9 mouse cellular contexts compared by ENCODE assay signal in genomic region chr2:163838043-163838442, GRCm38 (mm10). TPM values are rescaled to one million over a fixed set of nuclear protein-coding genes. Genes with fewer than 3 reads are reported as not detected.
DNase-seq lines count a peak whose midpoint lies in the region; ATAC-seq and TF ChIP-seq lines count a peak whose summit lies in the region.
"Had no signal": no experiment of that assay in that cellular context is flagged by ENCODE, and none has a peak within 500 bp of the region (broad histone marks: within the 10 kb centered on the region; RNA-seq: fewer than 3 reads in every experiment).

No protein-coding gene starts in this region.

- H3K27ac ChIP-seq in MEL (ENCODE audit: control insufficient read depth, low read depth, low read length), result no peak overlapping the region

- ATAC-seq in erythroblast, adult 5-6 weeks (replicated peaks; ENCODE audit: low FRiP score, poor library complexity, severe bottlenecking), result peak; percentile 97
- ATAC-seq in megakaryocyte, adult 5-6 weeks (ENCODE audit: poor library complexity, severe bottlenecking), result peak; percentile 100

- H3K4me1 ChIP-seq in MEL (ENCODE audit: control insufficient read depth in 1 of 2, insufficient read depth in 2 of 2, low read length in 2 of 2), result no peaks in the 10 kb centered on the region

- peaks cover 3% of the 10 kb centered on the region in 2 experiments for H3K27me3 ChIP-seq in MEL (ENCODE audit: control insufficient read depth in 1 of 2, insufficient read depth in 2 of 2, low read length in 2 of 2)

- intact Hi-C loops in heart, postnatal 36 days (cut with DNase I), result loop anchor here (10.0 kb wide), 1 partner anchor 53 kb away; no protein-coding TSS in a partner anchor

- peak; percentile 76 for TF ChIP-seq RAD21 in MEL (IDR thresholded peaks at IDR 0.05; ENCODE audit: low read depth, low read length)

- H3K9me3 ChIP-seq in MEL (replicated peaks; ENCODE audit: insufficient read depth, low read length), result no peaks in the 10 kb centered on the region
- H3K9me3 ChIP-seq: megakaryocyte, embryonic 14.5 days had no signal

- TF ChIP-seq EP300 in MEL (IDR thresholded peaks at IDR 0.05; ENCODE audit: low read depth in 1 of 2, low read length in 2 of 2), result no peak

- TF ChIP-seq CTCF in MEL (IDR thresholded peaks at IDR 0.05 in 2 of 3, conservative IDR thresholded peaks at IDR 0.05 in 1 of 3; ENCODE audit: control insufficient read depth in 1 of 3, insufficient read depth in 1 of 3, low read depth in 2 of 3, low read length in 3 of 3, poor library complexity in 1 of 3, severe bottlenecking in 1 of 3), result peak in 2 of 3 experiments; percentile 82 to 99; a peak in 5 of 6 replicates

- no peaks in the 10 kb centered on the region for H3K79me2 ChIP-seq in MEL (ENCODE audit: control insufficient read depth, insufficient read depth, low read length, poor library complexity)

- TF ChIP-seq POLR2A in MEL (IDR thresholded peaks at IDR 0.05; ENCODE audit: control insufficient read depth in 1 of 2, insufficient read depth in 1 of 2, low read depth in 1 of 2, low read length in 2 of 2, poor library complexity in 1 of 2), result no peak

- H3K4me3 ChIP-seq in MEL (ENCODE audit: control insufficient read depth in 1 of 2, insufficient read depth in 1 of 2, low read depth in 2 of 2, low read length in 2 of 2), result no peak overlapping the region
- H3K4me3 ChIP-seq: megakaryocyte, embryonic 14.5 days had no signal

- no peaks in the 10 kb centered on the region for H3K36me3 ChIP-seq in MEL (ENCODE audit: control insufficient read depth in 1 of 2, insufficient read depth in 2 of 2, low read length in 2 of 2)

- no peak overlapping the region for H3K9ac ChIP-seq in MEL (ENCODE audit: control insufficient read depth, low read depth, low read length, poor library complexity, severe bottlenecking)

- DNase-seq in MEL (ENCODE audit: low read depth, low spot score), result peak; percentile 77
- DNase-seq in brain, adult 2 months (ENCODE audit: low read depth, low spot score), result peak; percentile 87
- DNase-seq in heart, postnatal 36 days, result peak; percentile 80 to 84
- DNase-seq in layer of hippocampus, postnatal 36 days, result peak; percentile 82 to 83
- DNase-seq in right cerebral cortex, postnatal 10 days (ENCODE audit: low spot score in 2 of 2), result peak; percentile 88 to 89
- DNase-seq in urinary bladder, postnatal 14 days (ENCODE audit: low spot score), result peak; percentile 83

TF ChIP-seq in MEL, 35 proteins besides CTCF, POLR2A, EP300 and RAD21:
- peak; percentile 72 for TF ChIP-seq ZC3H11A (IDR thresholded peaks at IDR 0.05; ENCODE audit: low read depth, low read length)
- peak; percentile 33; the same call in 1 of the 2 replicates for TF ChIP-seq RCOR1 (IDR thresholded peaks at IDR 0.05; ENCODE audit: low read depth, low read length)
- peak; percentile 48; the same call in 1 of the 2 replicates for TF ChIP-seq HCFC1 (IDR thresholded peaks at IDR 0.05; ENCODE audit: low read depth, low read length)
- TF ChIP-seq MAZ (IDR thresholded peaks at IDR 0.05; ENCODE audit: low read depth, low read length), result 0 out of 2 replicates have a peak, but pooled peaks have one; percentile 38
- no peak for TF ChIP-seq USF1 (IDR thresholded peaks at IDR 0.05; ENCODE audit: low read depth, low read length)
- no peak for TF ChIP-seq TBP (IDR thresholded peaks at IDR 0.05; ENCODE audit: low read depth, low read length)
- peak; percentile 86 for TF ChIP-seq SMC3 (IDR thresholded peaks at IDR 0.05; ENCODE audit: low read depth, low read length)

RNA-seq across cellular contexts. Expression of gene Kcnk15, which starts 15.4 kb away (rescaled TPM):
- total RNA-seq in MEL (2012; rRNA removed), result not detected in 2 replicates
- not detected for polyA plus RNA-seq in MEL (2012; ENCODE audit: insufficient read depth in 1 of 2, insufficient read length in 2 of 2, low read depth in 1 of 2, low replicate concordance in 2 of 2, missing spikeins in 1 of 2)
- not detected in 2 replicates for total RNA-seq in erythroblast, adult 5-6 weeks (2015; ENCODE audit: low replicate concordance)
- total RNA-seq in erythroblast, adult 5-6 weeks (2017; ENCODE audit: low replicate concordance), result not detected in 2 replicates
- not detected for total RNA-seq in heart, postnatal 36 days (2021)
- total RNA-seq in layer of hippocampus, postnatal 36 days (2021), result not detected
- total RNA-seq in megakaryocyte, adult 5-6 weeks (2015), result not detected in 2 replicates
- not detected in 2 replicates for total RNA-seq in megakaryocyte, adult 5-6 weeks (2017)

RNA-seq across cellular contexts. Expression of gene Ccn5, which starts 17.4 kb away (rescaled TPM):
- total RNA-seq in MEL (2012; rRNA removed), result not detected in 2 replicates
- not detected for polyA plus RNA-seq in MEL (2012; ENCODE audit: insufficient read depth in 1 of 2, insufficient read length in 2 of 2, low read depth in 1 of 2, low replicate concordance in 2 of 2, missing spikeins in 1 of 2)
- total RNA-seq in erythroblast, adult 5-6 weeks (2015; ENCODE audit: low replicate concordance), result 0.84 TPM in 1 of 2 replicates, not detected in the other
- total RNA-seq in erythroblast, adult 5-6 weeks (2017; ENCODE audit: low replicate concordance), result 0.51 TPM in 1 of 2 replicates, not detected in the other
- 1 to 10 TPM; 1.5 to 2.0 TPM for total RNA-seq in heart, postnatal 36 days (2021)
- total RNA-seq in layer of hippocampus, postnatal 36 days (2021), result under 1 TPM in 1 of 2 experiments, not detected in 1; 0.35 TPM
- 0.27 TPM in 1 of 2 replicates, not detected in the other for total RNA-seq in megakaryocyte, adult 5-6 weeks (2015)
- 0.59 and 1.5 TPM in 2 replicates for total RNA-seq in megakaryocyte, adult 5-6 weeks (2017)
